In genomic region chr11:72349016-72349415, GRCm38 (mm10) we compare ENCODE assay signal across 15 mouse cellular contexts. TPM values are rescaled to one million over a fixed set of nuclear protein-coding genes. Genes with fewer than 3 reads are reported as not detected.
A peak's percentile ranks its signal among the peaks of the same experiment; 100 is the strongest.
DNase-seq lines count a peak whose midpoint lies in the region; ATAC-seq and TF ChIP-seq lines count a peak whose summit lies in the region.
"Had no signal": no experiment of that assay in that cellular context is flagged by ENCODE, and none has a peak within 500 bp of the region (broad histone marks: within the 10 kb centered on the region; RNA-seq: fewer than 3 reads in every experiment).

No protein-coding gene starts in this region.

- H3K4me1 ChIP-seq in lung, embryonic 16.5 days (replicated peaks; ENCODE audit: control insufficient read depth, insufficient read depth, low read length) = peaks cover 11% of the 10 kb centered on the region
- H3K4me1 ChIP-seq in lung, adult 2 months (ENCODE audit: control insufficient read depth, insufficient read depth, low read length) = no peaks in the 10 kb centered on the region
- H3K4me1 ChIP-seq: forebrain, embryonic 13.5 days; liver, embryonic 15.5 days had no signal

- H3K4me3 ChIP-seq in gastrocnemius, adult 2 months = no peak overlapping the region
- no peak overlapping the region for H3K4me3 ChIP-seq in lung, embryonic 16.5 days (ENCODE audit: low read length)
- no peak overlapping the region for H3K4me3 ChIP-seq in lung, adult 2 months (replicated peaks; ENCODE audit: extremely low read depth, low read depth, low read length)
- H3K4me3 ChIP-seq: forebrain, embryonic 13.5 days; heart, embryonic 12.5 days; liver, embryonic 15.5 days had no signal

- peak; percentile 50 for DNase-seq in gastrocnemius, adult 2 months
- no peak for DNase-seq in gastrocnemius, postnatal 14 days
- no peak for DNase-seq in lung, adult 2 months
- peak; percentile 60 to 70 for DNase-seq in cerebellum, postnatal 14 days
- DNase-seq in right cerebral cortex, postnatal 25 days = peak; percentile 31
- DNase-seq in neural tube, embryonic 10.5 days (ENCODE audit: extremely low spot score, low spot score) = no peak
- DNase-seq in adrenal gland, postnatal 4 days (ENCODE audit: low spot score in 2 of 2) = no peak
- DNase-seq: adrenal gland, postnatal 25 days had no signal

- TF ChIP-seq CTCF in gastrocnemius, adult 2 months (IDR thresholded peaks at IDR 0.05) = no peak
- no peak for TF ChIP-seq CTCF in lung, adult 2 months (IDR thresholded peaks at IDR 0.05; ENCODE audit: insufficient read depth, low read length)

- no peak; the same call in 1 of the 2 replicates for ATAC-seq in lung, embryonic 16.5 days (ENCODE audit: low read depth)
- ATAC-seq: forebrain, embryonic 13.5 days; hindbrain, embryonic 16.5 days had no signal

- peak overlapping the region; percentile 59 for H3K27ac ChIP-seq in gastrocnemius, adult 2 months
- H3K27ac ChIP-seq in lung, embryonic 16.5 days (ENCODE audit: low read length) = peak overlapping the region; percentile 70
- H3K27ac ChIP-seq: forebrain, embryonic 13.5 days; liver, embryonic 15.5 days had no signal

- H3K4me2 ChIP-seq in lung, embryonic 16.5 days (ENCODE audit: low read depth, low read length) = no peak overlapping the region
- H3K4me2 ChIP-seq: forebrain, embryonic 13.5 days; heart, embryonic 12.5 days; liver, embryonic 15.5 days had no signal

- H3K9ac ChIP-seq in lung, embryonic 16.5 days (ENCODE audit: low read length) = no peak overlapping the region
- H3K9ac ChIP-seq: forebrain, embryonic 13.5 days; heart, embryonic 12.5 days; liver, embryonic 15.5 days had no signal

- no peaks in the 10 kb centered on the region for H3K9me3 ChIP-seq in lung, embryonic 16.5 days (ENCODE audit: control insufficient read depth, low read length)
- H3K9me3 ChIP-seq: forebrain, embryonic 13.5 days; heart, embryonic 12.5 days; liver, embryonic 15.5 days had no signal

- H3K36me3 ChIP-seq in lung, embryonic 16.5 days (ENCODE audit: control insufficient read depth, insufficient read depth, low read length) = no peaks in the 10 kb centered on the region
- H3K36me3 ChIP-seq: heart, embryonic 12.5 days; liver, embryonic 15.5 days had no signal

- intact Hi-C loops in gastrocnemius, adult 2 months (cut with DNase I) = no loop called here
- intact Hi-C loops in gastrocnemius, postnatal 14 days (cut with DNase I; ENCODE audit: low total_unique reads) = no loop called here

- no peak for TF ChIP-seq POLR2A in lung, adult 2 months (IDR thresholded peaks at IDR 0.05; ENCODE audit: borderline replicate concordance, extremely low read depth, low read depth, low read length)

- WGBS in lung, embryonic 16.5 days = 33% methylated on average over 8 of the region's 8 CpGs
- WGBS in lung, adult 2 months = 37% methylated on average over 8 of the region's 8 CpGs

- H3K27me3 ChIP-seq in lung, embryonic 16.5 days (ENCODE audit: control insufficient read depth, insufficient read depth, low read depth, low read length) = no peaks in the 10 kb centered on the region
- H3K27me3 ChIP-seq: forebrain, embryonic 13.5 days; heart, embryonic 12.5 days; liver, embryonic 15.5 days had no signal

RNA-seq across cellular contexts. Expression of gene Tekt1, which starts 13.2 kb away (rescaled TPM):
- 1 to 10 TPM in 1 of 2 experiments, under 1 TPM in 1; 0.33 to 2.6 TPM for total RNA-seq in gastrocnemius, adult 2 months (2021)
- under 1 TPM; 0.78 TPM for total RNA-seq in gastrocnemius, postnatal 14 days (2021)
- polyA plus RNA-seq in lung, embryonic 16.5 days (2015; fragmentation: Nextera tagmentation; extraction: Ambion mirVana) = 17.8 and 22.4 TPM in 2 replicates
- 4.8 and 8.3 TPM in 2 replicates for polyA plus RNA-seq in lung, adult 2 months (2012; rRNA removed)
- total RNA-seq in adrenal gland, postnatal 4 days (2021) = under 1 TPM; 0.51 to 0.62 TPM
- polyA plus RNA-seq: C2C12; liver, embryonic 15.5 days had no signal

RNA-seq across cellular contexts. Expression of gene Fbxo39, which starts 34.8 kb away (rescaled TPM):
- total RNA-seq in gastrocnemius, adult 2 months (2021) = not detected
- not detected for total RNA-seq in gastrocnemius, postnatal 14 days (2021)
- not detected in 2 replicates for polyA plus RNA-seq in lung, embryonic 16.5 days (2015; fragmentation: Nextera tagmentation; extraction: Ambion mirVana)
- 0.12 and 0.31 TPM in 2 replicates for polyA plus RNA-seq in lung, adult 2 months (2012; rRNA removed)
- not detected for total RNA-seq in adrenal gland, postnatal 4 days (2021)
- total RNA-seq: left cerebral cortex, adult 8-10 months had no signal
- polyA plus RNA-seq: C2C12; forebrain, embryonic 13.5 days; heart, embryonic 12.5 days; hindbrain, embryonic 16.5 days; liver, embryonic 15.5 days had no signal

RNA-seq across cellular contexts. Expression of gene Xaf1, which starts 47.6 kb away (rescaled TPM):
- total RNA-seq in gastrocnemius, adult 2 months (2021) = 1 to 10 TPM; 3.4 to 3.7 TPM
- 1 to 10 TPM; 6.4 to 6.6 TPM for total RNA-seq in gastrocnemius, postnatal 14 days (2021)
- polyA plus RNA-seq in lung, embryonic 16.5 days (2015; fragmentation: Nextera tagmentation; extraction: Ambion mirVana) = 7.3 and 7.4 TPM in 2 replicates
- 28.2 and 55.3 TPM in 2 replicates for polyA plus RNA-seq in lung, adult 2 months (2012; rRNA removed)
- 10 to 100 TPM; 19.5 to 23.8 TPM for total RNA-seq in adrenal gland, postnatal 4 days (2021)

Comparison
In these comparisons a context has a peak if more than half of its experiments do, and no peak if none do; other contexts are left out.
1. DNase-seq: peak in gastrocnemius, adult 2 months (single experiment), cerebellum, postnatal 14 days (2 of 2) and right cerebral cortex, postnatal 25 days (single experiment); none in gastrocnemius, postnatal 14 days (single experiment), lung, adult 2 months (single experiment), neural tube, embryonic 10.5 days (single experiment) and adrenal gland, postnatal 4 days (0 of 2).